8 mouse cellular contexts compared by ENCODE assay signal in genomic region chr17:29347645-29348256, GRCm38 (mm10). TPM values are rescaled to one million over a fixed set of nuclear protein-coding genes. Genes with fewer than 3 reads are reported as not detected.
A peak's percentile ranks its signal among the peaks of the same experiment; 100 is the strongest.
DNase-seq lines count a peak whose midpoint lies in the region; ATAC-seq lines count a peak whose summit lies in the region.

Gene Mtch1 (minus strand): TSS chr17:29347934.

- peak within 1 kb of the TSS; percentile 94 for H3K9ac ChIP-seq in hindbrain, embryonic 11.5 days (ENCODE audit: low read depth, low read length)

- ATAC-seq in hindbrain, embryonic 11.5 days (ENCODE audit: low FRiP score): peak; percentile 95

- H3K9me3 ChIP-seq in hindbrain, embryonic 11.5 days (ENCODE audit: control insufficient read depth, low read length): no peaks in the 10 kb centered on the region

- under 1% methylated on average over 42 of the region's 53 CpGs for WGBS in hindbrain, embryonic 11.5 days

- H3K27me3 ChIP-seq in hindbrain, embryonic 11.5 days (ENCODE audit: control insufficient read depth, insufficient read depth, low read length): no peaks in the 10 kb centered on the region

- H3K27ac ChIP-seq in hindbrain, embryonic 11.5 days (ENCODE audit: low read depth, low read length): peak within 1 kb of the TSS; percentile 79

- H3K36me3 ChIP-seq in hindbrain, embryonic 11.5 days (ENCODE audit: control insufficient read depth, insufficient read depth, low read length): 0 out of 2 replicates have a peak, but pooled peaks cover 3% of the 10 kb centered on the region

- H3K4me3 ChIP-seq in hindbrain, embryonic 11.5 days (ENCODE audit: low read depth, low read length): peak within 1 kb of the TSS; percentile 97

- peaks cover 7% of the 10 kb centered on the region; the same call in 1 of the 2 replicates for H3K4me1 ChIP-seq in hindbrain, embryonic 11.5 days (replicated peaks; ENCODE audit: control insufficient read depth, insufficient read depth, low read length)

- peak; percentile 97 for DNase-seq in MN1 (ENCODE audit: low spot score)
- DNase-seq in cerebellum, adult 9-10 months: peak; percentile 96
- DNase-seq in frontal cortex, adult 2 months (ENCODE audit: extremely low spot score in 1 of 2, low spot score in 1 of 2): peak; percentile 94 to 97
- DNase-seq in hindbrain, embryonic 11.5 days (ENCODE audit: low spot score): peak; percentile 100
- peak; percentile 97 to 98 for DNase-seq in layer of hippocampus, postnatal 10 days (ENCODE audit: low spot score in 2 of 2)
- DNase-seq in lung, postnatal 10 days: peak; percentile 100
- DNase-seq in ovary, postnatal 36 days (ENCODE audit: low spot score): peak; percentile 100
- DNase-seq in thymus, postnatal 25 days: peak; percentile 100

- peak within 1 kb of the TSS; percentile 54 for H3K4me2 ChIP-seq in hindbrain, embryonic 11.5 days (replicated peaks; ENCODE audit: low read depth, low read length)

RNA-seq across cellular contexts. Expression of gene Mtch1, which starts in this region (rescaled TPM):
- 548 and 552 TPM in 2 replicates for polyA plus RNA-seq in frontal cortex, adult 2 months (2012; rRNA removed)
- polyA plus RNA-seq in hindbrain, embryonic 11.5 days (2014; fragmentation: Nextera tagmentation; extraction: Ambion mirVana): 356 and 425 TPM in 2 replicates
- total RNA-seq in layer of hippocampus, postnatal 10 days (2021): 100 to 1,000 TPM; 505 to 511 TPM

Comparison
In these comparisons a context has a peak if more than half of its experiments do, and no peak if none do; other contexts are left out.
1. Peak in every context shown above with its lines: DNase-seq, ATAC-seq, H3K4me3 ChIP-seq and H3K27ac ChIP-seq.